Mouse (Mus musculus) lung, adult 2 months (tissue): Measurements from ENCODE around the gene Tnfaip8l3.

Source experiments
- CTCF ChIP-seq: fragments of 200-500 bp; IDR thresholded peaks from 2 replicates; pipeline ENCODE4 v1.5.1; 2011; ENCODE audit warnings: mild to moderate bottlenecking, low read length, control low read depth; ENCODE audit not compliant: insufficient read depth
- POLR2A ChIP-seq: fragments of 200-500 bp; IDR thresholded peaks from 2 replicates; pipeline ENCODE4 v1.6.1; 2011; ENCODE audit warnings: low read depth, mild to moderate bottlenecking, control low read depth, low read length, borderline replicate concordance; ENCODE audit errors: extremely low read depth

- TF ChIP-seq CTCF (no peak), POLR2A (no peak)
Observed at GRCm38 (mm10) chr9:54074901-54075300, 6.7 kb upstream of the Tnfaip8l3 start.
